Mouse (Mus musculus) sigmoid colon, adult 10 weeks (tissue): ENCODE results near the gene Hnrnpa3. TPM values are rescaled to one million over a fixed set of nuclear protein-coding genes. Genes with fewer than 3 reads are reported as not detected.

ENCODE experiments used
- polyA plus RNA-seq: library from polyadenylated mRNA; stranded (reverse); fragments of 350-450 nt; fragmentation: Illumina TruSeq; extraction: RNeasy Lipid Tissue Mini Kit (QIAGEN cat#74804); gene quantifications from one replicate; pipeline ENCODE4 v1.2.3, GENCODE M21; 2014; ENCODE audit warnings: low read depth, low replicate concordance

Gene Hnrnpa3
- polyA plus RNA-seq: 1,276 TPM

GRCm38 (mm10) chr2:75658727-75659628 is at the start of gene Hnrnpa3:
Gene Hnrnpa3, plus strand, starts transcription at chr2:75659261.

GRCm38 (mm10) chr2:75704234-75705161 is 45.4 kb downstream of the Hnrnpa3 start, which contains the start of gene Nfe2l2:
Gene Nfe2l2, minus strand, starts transcription at chr2:75704641.

Other genes starting within 250 kb of the Hnrnpa3 start
- 289 TPM for gene Nfe2l2, start 45.4 kb downstream of the Hnrnpa3 start, polyA plus RNA-seq
- gene Agps, start 172.9 kb downstream of the Hnrnpa3 start, polyA plus RNA-seq: 104 TPM